Mouse (Mus musculus) small intestine, adult 2 months (tissue): ENCODE results near the gene Sytl1.

Experiments used
- CTCF ChIP-seq: fragments of 200-500 bp; IDR thresholded peaks from 2 replicates; pipeline ENCODE4 v1.5.1; 2012; ENCODE audit warnings: low read depth, mild to moderate bottlenecking, control low read depth, inconsistent platforms, low read length, moderate library complexity, mixed read lengths; ENCODE audit not compliant: insufficient replicate concordance, insufficient read length; ENCODE audit errors: extremely low read depth
- POLR2A ChIP-seq: fragments of 200-500 bp; IDR thresholded peaks from 2 replicates; pipeline ENCODE4 v1.6.1; 2012; ENCODE audit warnings: low read depth, mild to moderate bottlenecking, control low read depth, inconsistent platforms, low read length, moderate library complexity

DNA sequence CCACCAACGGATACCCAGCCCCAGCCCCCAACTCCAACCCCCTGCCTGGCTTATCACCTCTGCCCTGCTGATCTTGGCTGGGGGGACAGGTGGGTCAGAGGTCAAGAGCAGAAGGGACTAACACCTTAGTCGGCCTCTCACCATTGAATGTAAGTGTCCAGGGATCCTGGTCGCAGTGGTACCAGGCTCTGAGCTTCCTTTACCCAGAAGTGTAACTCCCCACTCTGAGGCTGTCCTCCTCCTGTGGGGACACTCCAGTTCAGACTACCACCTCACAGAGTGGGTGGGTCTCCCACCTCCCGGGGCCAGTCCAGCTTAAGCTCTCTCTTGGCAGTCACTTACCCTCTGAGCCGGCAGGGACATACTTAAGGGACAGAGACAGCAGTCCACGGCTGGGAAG is 7.5 kb downstream of the Sytl1 start:
- TF ChIP-seq POLR2A, result no peak
- no peak for TF ChIP-seq CTCF
